25 mouse cellular contexts compared by ENCODE assay signal in the genomic region with DNA sequence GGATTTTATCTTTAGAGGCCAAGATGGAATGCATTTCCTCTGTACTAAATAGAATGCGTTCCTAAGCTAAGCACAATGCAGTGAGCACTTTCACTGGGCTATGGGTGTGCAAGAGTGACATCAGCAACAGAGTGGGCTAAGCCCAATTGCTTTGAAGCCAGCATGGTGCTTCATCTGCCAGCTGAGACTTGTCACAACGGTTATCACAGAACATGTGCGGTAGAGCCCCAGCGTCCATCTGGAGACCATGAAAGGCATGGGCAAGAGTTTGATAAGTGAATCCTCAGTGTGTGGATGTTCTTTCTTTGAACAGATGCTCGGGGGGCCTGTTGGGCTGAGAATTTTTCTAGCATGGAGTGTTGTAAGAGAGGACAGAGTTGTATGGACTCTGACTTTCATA.
DNase-seq lines count a peak whose midpoint lies in the region; ATAC-seq and TF ChIP-seq lines count a peak whose summit lies in the region.
"Had no signal": no experiment of that assay in that cellular context is flagged by ENCODE, and none has a peak within 500 bp of the region (broad histone marks: within the 10 kb centered on the region; RNA-seq: fewer than 3 reads in every experiment).

No protein-coding gene starts in this region.

- ATAC-seq in forebrain, embryonic 16.5 days, result peak; percentile 47; the same call in 1 of the 2 replicates
- no peak for ATAC-seq in forebrain, embryonic 15.5 days (replicated peaks)
- ATAC-seq in heart, embryonic 16.5 days (replicated peaks; ENCODE audit: extremely low read depth, insufficient read depth, low FRiP score), result 0 out of 2 replicates have a peak, but pooled peaks have one; percentile 37
- peak; percentile 35; the same call in 1 of the 2 replicates for ATAC-seq in lung, embryonic 14.5 days (ENCODE audit: insufficient read depth)
- ATAC-seq: lung, postnatal 0 days; midbrain, embryonic 16.5 days; Patski had no signal

- no peak for TF ChIP-seq POLR2A in embryonic fibroblast, embryonic 13.5 days (IDR thresholded peaks at IDR 0.05; ENCODE audit: low read depth, low read length)

- no peaks in the 10 kb centered on the region for H3K9me3 ChIP-seq in forebrain, embryonic 16.5 days (ENCODE audit: control insufficient read depth, low read length)
- H3K9me3 ChIP-seq in forebrain, embryonic 15.5 days, result no peaks in the 10 kb centered on the region
- H3K9me3 ChIP-seq in heart, embryonic 16.5 days (replicated peaks; ENCODE audit: control insufficient read depth, low read length), result no peaks in the 10 kb centered on the region
- H3K9me3 ChIP-seq in lung, embryonic 14.5 days (ENCODE audit: low read depth, low read length), result no peaks in the 10 kb centered on the region
- H3K9me3 ChIP-seq: heart, embryonic 10.5 days; liver, embryonic 15.5 days had no signal

- no peaks in the 10 kb centered on the region for H3K4me1 ChIP-seq in forebrain, embryonic 16.5 days (replicated peaks; ENCODE audit: control insufficient read depth, insufficient read depth, low read length)
- H3K4me1 ChIP-seq in forebrain, embryonic 15.5 days, result no peaks in the 10 kb centered on the region
- peaks cover 5% of the 10 kb centered on the region for H3K4me1 ChIP-seq in heart, embryonic 16.5 days (ENCODE audit: control insufficient read depth, insufficient read depth, low read length)
- no peaks in the 10 kb centered on the region for H3K4me1 ChIP-seq in lung, embryonic 14.5 days (ENCODE audit: insufficient read depth)
- peaks cover 2% of the 10 kb centered on the region; the same call in 1 of the 2 replicates for H3K4me1 ChIP-seq in embryonic fibroblast, embryonic 13.5 days (ENCODE audit: control insufficient read depth, insufficient read depth, low read length)
- H3K4me1 ChIP-seq: liver, embryonic 15.5 days had no signal

- WGBS in forebrain, embryonic 16.5 days, result 84% methylated on average over 5 of the region's 5 CpGs
- 81% methylated on average over 5 of the region's 5 CpGs for WGBS in forebrain, embryonic 15.5 days
- WGBS in heart, embryonic 16.5 days, result 27% methylated on average over 5 of the region's 5 CpGs
- WGBS in lung, embryonic 14.5 days, result 56% methylated on average over 5 of the region's 5 CpGs

- intact Hi-C loops in heart, postnatal 25 days (cut with DNase I), result no loop called here

- DNase-seq in heart, postnatal 25 days (ENCODE audit: low spot score), result no peak
- DNase-seq in lung, embryonic 14.5 days, result no peak
- no peak for DNase-seq in lung, adult 18-20 months
- DNase-seq: adrenal gland, postnatal 36 days; B cell, adult 2 months; cerebellum, adult 11 months; cerebellum, adult 9-11 months; gastrocnemius, postnatal 36 days; kidney, adult 18-20 months; layer of hippocampus, adult 9-11 months; liver; right cerebral cortex, adult 18-20 months; spleen, adult 18-20 months had no signal

- no peak for TF ChIP-seq CTCF in lung, embryonic 14.5 days (IDR thresholded peaks at IDR 0.05; ENCODE audit: low read depth)
- TF ChIP-seq CTCF in embryonic fibroblast, embryonic 13.5 days (IDR thresholded peaks at IDR 0.05; ENCODE audit: borderline replicate concordance, insufficient read depth, low read length), result no peak

- no peak overlapping the region for H3K9ac ChIP-seq in forebrain, embryonic 16.5 days (replicated peaks; ENCODE audit: low read depth, low read length)
- no peak overlapping the region for H3K9ac ChIP-seq in forebrain, embryonic 15.5 days (replicated peaks)
- no peak overlapping the region for H3K9ac ChIP-seq in heart, embryonic 16.5 days (ENCODE audit: low read length)
- no peak overlapping the region for H3K9ac ChIP-seq in lung, embryonic 14.5 days
- H3K9ac ChIP-seq: liver, embryonic 15.5 days had no signal

- no peaks in the 10 kb centered on the region for H3K36me3 ChIP-seq in forebrain, embryonic 16.5 days (ENCODE audit: control insufficient read depth, insufficient read depth)
- no peaks in the 10 kb centered on the region for H3K36me3 ChIP-seq in forebrain, embryonic 15.5 days
- H3K36me3 ChIP-seq in heart, embryonic 16.5 days (ENCODE audit: control insufficient read depth, insufficient read depth), result no peaks in the 10 kb centered on the region
- no peaks in the 10 kb centered on the region for H3K36me3 ChIP-seq in lung, embryonic 14.5 days (ENCODE audit: insufficient read depth)
- H3K36me3 ChIP-seq: G1E; heart, embryonic 10.5 days; liver, embryonic 15.5 days had no signal

- no peak overlapping the region for H3K27ac ChIP-seq in forebrain, embryonic 16.5 days (ENCODE audit: low read length)
- H3K27ac ChIP-seq in forebrain, embryonic 15.5 days (replicated peaks), result no peak overlapping the region
- peak overlapping the region; percentile 29; the same call in 1 of the 2 replicates for H3K27ac ChIP-seq in heart, embryonic 16.5 days (ENCODE audit: low read length)
- H3K27ac ChIP-seq in lung, embryonic 14.5 days (ENCODE audit: low read depth), result no peak overlapping the region
- H3K27ac ChIP-seq in embryonic fibroblast, embryonic 13.5 days (ENCODE audit: insufficient read depth, low read length), result peak overlapping the region; percentile 23; the same call in 1 of the 2 replicates
- H3K27ac ChIP-seq: heart, embryonic 10.5 days; liver, embryonic 15.5 days; macrophage had no signal

- no peak overlapping the region for H3K4me2 ChIP-seq in forebrain, embryonic 16.5 days (ENCODE audit: low read length)
- no peak overlapping the region for H3K4me2 ChIP-seq in forebrain, embryonic 15.5 days (replicated peaks)
- no peak overlapping the region for H3K4me2 ChIP-seq in heart, embryonic 16.5 days (ENCODE audit: low read depth, low read length)
- no peak overlapping the region for H3K4me2 ChIP-seq in lung, embryonic 14.5 days
- H3K4me2 ChIP-seq: liver, embryonic 15.5 days had no signal

- H3K4me3 ChIP-seq in forebrain, embryonic 16.5 days (replicated peaks; ENCODE audit: low read length), result no peak overlapping the region
- no peak overlapping the region for H3K4me3 ChIP-seq in forebrain, embryonic 15.5 days
- H3K4me3 ChIP-seq in heart, embryonic 16.5 days (ENCODE audit: low read length), result no peak overlapping the region
- no peak overlapping the region for H3K4me3 ChIP-seq in lung, embryonic 14.5 days (ENCODE audit: low read depth, low read length)
- no peak overlapping the region for H3K4me3 ChIP-seq in embryonic fibroblast, embryonic 13.5 days (ENCODE audit: insufficient read depth, low read length)
- H3K4me3 ChIP-seq: heart, embryonic 10.5 days; liver, embryonic 15.5 days had no signal

- H3K27me3 ChIP-seq in forebrain, embryonic 16.5 days (replicated peaks; ENCODE audit: control insufficient read depth, insufficient read depth, low read length), result no peaks in the 10 kb centered on the region
- no peaks in the 10 kb centered on the region for H3K27me3 ChIP-seq in forebrain, embryonic 15.5 days
- H3K27me3 ChIP-seq in heart, embryonic 16.5 days (ENCODE audit: control insufficient read depth, insufficient read depth, low read length), result no peaks in the 10 kb centered on the region
- no peaks in the 10 kb centered on the region for H3K27me3 ChIP-seq in lung, embryonic 14.5 days (ENCODE audit: insufficient read depth, low read length)
- H3K27me3 ChIP-seq: CH12.LX; liver, embryonic 15.5 days; Patski had no signal

Comparison
In these comparisons a context has a peak if more than half of its experiments do, and no peak if none do; other contexts are left out.
1. H3K27ac ChIP-seq: peak in heart, embryonic 16.5 days (single experiment) and embryonic fibroblast, embryonic 13.5 days (single experiment); none in forebrain, embryonic 16.5 days (single experiment), forebrain, embryonic 15.5 days (single experiment) and lung, embryonic 14.5 days (single experiment).